In the genomic region with DNA sequence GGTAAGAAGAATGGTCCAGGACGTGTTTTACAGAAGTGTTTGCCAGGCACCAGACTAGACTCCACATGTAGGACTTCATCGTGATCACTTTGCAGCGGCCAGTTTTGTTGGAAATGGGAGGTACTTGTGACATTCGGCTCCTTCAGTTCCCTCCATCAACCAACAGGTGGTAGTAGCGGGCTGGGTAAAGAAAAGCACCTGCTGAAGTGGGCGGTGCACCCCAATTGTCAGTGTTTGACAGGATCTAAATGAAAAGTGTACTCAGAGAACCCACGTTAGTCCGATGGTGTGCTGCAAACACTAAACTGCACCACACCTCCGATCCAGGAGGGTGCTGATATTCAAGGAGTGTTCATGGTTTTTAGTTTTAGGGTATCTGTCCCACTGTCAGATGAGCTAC, we compare ENCODE assay signal across 8 mouse cellular contexts. TPM values are rescaled to one million over a fixed set of nuclear protein-coding genes. Genes with fewer than 3 reads are reported as not detected.
A peak's percentile ranks its signal among the peaks of the same experiment; 100 is the strongest.
DNase-seq lines count a peak whose midpoint lies in the region; ATAC-seq lines count a peak whose summit lies in the region.

No protein-coding gene starts in this region.

- WGBS in neural tube, embryonic 11.5 days: 15% methylated on average over 9 of the region's 9 CpGs

- H3K27me3 ChIP-seq in neural tube, embryonic 11.5 days (ENCODE audit: control insufficient read depth, insufficient read depth, low read length): no peaks in the 10 kb centered on the region

- H3K4me1 ChIP-seq in neural tube, embryonic 11.5 days (ENCODE audit: control insufficient read depth, insufficient read depth, low read length): no peaks in the 10 kb centered on the region

- no peak for ATAC-seq in neural tube, embryonic 11.5 days (ENCODE audit: insufficient read depth, low FRiP score, low TSS enrichment)

- H3K36me3 ChIP-seq in neural tube, embryonic 11.5 days (ENCODE audit: control insufficient read depth, insufficient read depth, low read length): no peaks in the 10 kb centered on the region

- H3K4me3 ChIP-seq in neural tube, embryonic 11.5 days (ENCODE audit: low read depth, low read length): no peak overlapping the region

- no peak overlapping the region for H3K9ac ChIP-seq in neural tube, embryonic 11.5 days (ENCODE audit: low read length)

- peak; percentile 77 for DNase-seq in heart, adult 11 months
- no peak for DNase-seq in heart, adult 9 months (ENCODE audit: low spot score in 2 of 2)
- peak; percentile 42 for DNase-seq in 3T3-L1 (ENCODE audit: low read depth, low spot score)
- peak; percentile 84 for DNase-seq in R1 (ENCODE audit: low read depth, low spot score)
- DNase-seq in hindlimb bud, embryonic 11.5 days (ENCODE audit: extremely low spot score, low read depth, low spot score): peak; percentile 26
- peak; percentile 46 for DNase-seq in neural tube, embryonic 11.5 days (ENCODE audit: low spot score)
- no peak for DNase-seq in right cerebral cortex, postnatal 10 days (ENCODE audit: low spot score in 2 of 2)
- DNase-seq in urinary bladder, postnatal 25 days (ENCODE audit: low spot score): no peak

- no peaks in the 10 kb centered on the region for H3K9me3 ChIP-seq in neural tube, embryonic 11.5 days (ENCODE audit: control insufficient read depth, low read length)

- no peak overlapping the region for H3K4me2 ChIP-seq in neural tube, embryonic 11.5 days (ENCODE audit: low read depth)

- no peak overlapping the region for H3K27ac ChIP-seq in neural tube, embryonic 11.5 days (ENCODE audit: low read depth, low read length)

RNA-seq across cellular contexts. Expression of gene Pax1, which starts 40.7 kb away (rescaled TPM):
- polyA plus RNA-seq in neural tube, embryonic 11.5 days (2014; fragmentation: Nextera tagmentation; extraction: Ambion mirVana): 17.0 and 26.4 TPM in 2 replicates

Comparison
In these comparisons a context has a peak if more than half of its experiments do, and no peak if none do; other contexts are left out.
1. DNase-seq: peak in heart, adult 11 months (single experiment), 3T3-L1 (single experiment), R1 (single experiment), hindlimb bud, embryonic 11.5 days (single experiment) and neural tube, embryonic 11.5 days (single experiment); none in heart, adult 9 months (0 of 2), right cerebral cortex, postnatal 10 days (0 of 2) and urinary bladder, postnatal 25 days (single experiment).